ENCODE assay signal across 35 mouse cellular contexts in the genomic region with DNA sequence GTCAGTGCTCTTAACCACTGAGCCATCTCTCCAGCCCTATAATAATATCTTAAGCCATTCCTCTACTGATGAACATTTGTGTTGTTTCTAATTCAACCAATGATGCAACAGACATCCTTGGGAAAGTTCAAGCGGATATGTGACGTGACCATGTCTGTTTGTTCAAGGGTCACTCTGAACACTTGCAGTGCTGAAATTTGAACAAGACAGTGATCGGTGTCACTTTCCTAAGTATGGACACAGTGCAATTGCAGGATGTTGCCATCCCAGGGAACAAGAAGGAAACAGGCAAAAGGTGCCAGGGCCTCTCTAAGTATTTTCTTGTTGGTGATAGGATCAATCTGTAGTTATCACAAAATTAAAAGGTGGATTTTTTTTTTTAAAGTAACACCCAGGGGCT.
"Had no signal": no experiment of that assay in that cellular context is flagged by ENCODE, and none has a peak within 500 bp of the region (broad histone marks: within the 10 kb centered on the region; RNA-seq: fewer than 3 reads in every experiment).

No protein-coding gene starts in this region.

- H3K4me1 ChIP-seq: hindbrain, embryonic 10.5 days; hindbrain, embryonic 12.5 days; hindbrain, embryonic 13.5 days; hindbrain, embryonic 15.5 days; intestine, embryonic 15.5 days; kidney, embryonic 15.5 days had no signal

- H3K4me3 ChIP-seq: heart, embryonic 10.5 days; heart, embryonic 12.5 days; heart, embryonic 13.5 days; heart, embryonic 15.5 days; hindbrain, embryonic 10.5 days; hindbrain, embryonic 12.5 days; hindbrain, embryonic 13.5 days; hindbrain, embryonic 15.5 days; intestine, embryonic 15.5 days; kidney, embryonic 15.5 days; layer of hippocampus, adult 2 months had no signal

- DNase-seq: heart, postnatal 10 days; heart, postnatal 14 days; heart, postnatal 36 days; heart, postnatal 4 days; kidney, adult 11 months; kidney, adult 18-20 months; kidney, adult 2 months; kidney, adult 8-10 months; kidney, adult 9 months; kidney, postnatal 10 days; kidney, postnatal 14 days; kidney, postnatal 25 days; kidney, postnatal 36 days; kidney, postnatal 4 days; layer of hippocampus, adult 9-11 months; layer of hippocampus, postnatal 36 days had no signal

- H3K36me3 ChIP-seq: heart, embryonic 10.5 days; heart, embryonic 12.5 days; heart, embryonic 13.5 days; heart, embryonic 15.5 days; hindbrain, embryonic 10.5 days; hindbrain, embryonic 12.5 days; hindbrain, embryonic 13.5 days; hindbrain, embryonic 15.5 days; intestine, embryonic 15.5 days; kidney, embryonic 15.5 days had no signal

- H3K4me2 ChIP-seq: heart, embryonic 11.5 days; heart, embryonic 12.5 days; heart, embryonic 13.5 days; heart, embryonic 15.5 days; hindbrain, embryonic 12.5 days; hindbrain, embryonic 13.5 days; hindbrain, embryonic 14.5 days; hindbrain, embryonic 15.5 days; intestine, embryonic 15.5 days; kidney, embryonic 15.5 days had no signal

- H3K9me3 ChIP-seq: heart, embryonic 10.5 days; heart, embryonic 12.5 days; heart, embryonic 13.5 days; heart, embryonic 15.5 days; hindbrain, embryonic 10.5 days; hindbrain, embryonic 12.5 days; hindbrain, embryonic 13.5 days; hindbrain, embryonic 15.5 days; intestine, embryonic 15.5 days had no signal

- H3K9ac ChIP-seq: heart, embryonic 12.5 days; heart, embryonic 13.5 days; heart, embryonic 15.5 days; hindbrain, embryonic 12.5 days; hindbrain, embryonic 13.5 days; hindbrain, embryonic 14.5 days; hindbrain, embryonic 15.5 days; intestine, embryonic 15.5 days; kidney, embryonic 15.5 days had no signal

- H3K27ac ChIP-seq: heart, embryonic 10.5 days; heart, embryonic 13.5 days; heart, embryonic 15.5 days; hindbrain, embryonic 10.5 days; hindbrain, embryonic 12.5 days; hindbrain, embryonic 13.5 days; hindbrain, embryonic 14.5 days; hindbrain, embryonic 15.5 days; hindbrain, postnatal 0 days; intestine, embryonic 15.5 days; kidney, embryonic 15.5 days; kidney, postnatal 0 days; layer of hippocampus, adult 2 months had no signal

- ATAC-seq: hindbrain, embryonic 16.5 days; hindbrain, postnatal 0 days; inflammation-experienced regulatory T-cells, adult 6 months; intestine, embryonic 15.5 days; intestine, embryonic 16.5 days; intestine, postnatal 0 days had no signal

- H3K27me3 ChIP-seq: heart, embryonic 12.5 days; heart, embryonic 13.5 days; heart, embryonic 15.5 days; hindbrain, embryonic 12.5 days; hindbrain, embryonic 13.5 days; hindbrain, embryonic 15.5 days; intestine, embryonic 15.5 days; kidney, embryonic 15.5 days had no signal
